Mouse (Mus musculus) kidney, postnatal 0 days (tissue): ENCODE data around the gene Kirrel3. TPM values are rescaled to one million over a fixed set of nuclear protein-coding genes. Genes with fewer than 3 reads are reported as not detected.

Experiments used
- ATAC-seq: fragments of 200-750 bp; cut with Nextera tagmentation; replicated peaks from 2 replicates; pipeline ENCODE4 v1.8.0; 2017; ENCODE audit warnings: low read depth, moderate number of reproducible peaks, moderate TSS enrichment, moderate library complexity; ENCODE audit not compliant: low FRiP score
- DNase-seq: peaks from one replicate; pipeline ENCODE4 v3.0.0-alpha.2; 2016; ENCODE audit warnings: low spot score
- H3K27ac ChIP-seq: fragments of 300-500 bp; sonication (generic); 2 replicates; pipeline ENCODE4 v1.5.1; 2014; ENCODE audit warnings: mild to moderate bottlenecking
- H3K27me3 ChIP-seq: fragments of 300-500 bp; sonication (generic); 2 replicates; pipeline ENCODE4 v1.6.1; 2014; ENCODE audit warnings: low read length, mixed read lengths; ENCODE audit not compliant: insufficient read depth
- H3K36me3 ChIP-seq: fragments of 300-500 bp; sonication (generic); 2 replicates; pipeline ENCODE4 v1.6.1; 2014; ENCODE audit warnings: low read length, mixed read lengths; ENCODE audit not compliant: insufficient read depth
- H3K4me1 ChIP-seq: fragments of 300-500 bp; sonication (generic); replicated peaks from 2 replicates; pipeline ENCODE4 v1.6.1; 2014; ENCODE audit warnings: antibody characterized with exemption, low read length, mixed read lengths; ENCODE audit not compliant: insufficient read depth
- H3K4me2 ChIP-seq: fragments of 300-500 bp; sonication (generic); 2 replicates; pipeline ENCODE4 v1.6.1; 2014; ENCODE audit warnings: mild to moderate bottlenecking, low read length, moderate library complexity, mixed read lengths
- H3K4me3 ChIP-seq: fragments of 300-500 bp; sonication (generic); replicated peaks from 2 replicates; pipeline ENCODE4 v1.5.1; 2014; ENCODE audit warnings: low read depth, low read length
- H3K9ac ChIP-seq: fragments of 300-500 bp; sonication (generic); 2 replicates; pipeline ENCODE4 v1.6.1; 2014; ENCODE audit warnings: low read depth, low read length
- H3K9me3 ChIP-seq: fragments of 300-500 bp; sonication (generic); replicated peaks from 2 replicates; pipeline ENCODE4 v1.6.1; 2016; ENCODE audit warnings: low read length, inconsistent platforms, mixed read lengths
- CTCF ChIP-seq: IDR thresholded peaks from 2 replicates; pipeline ENCODE4 v1.5.1; 2016; ENCODE audit warnings: antibody characterized with exemption, low read depth, mild to moderate bottlenecking, moderate library complexity
- WGBS: fragments of 180-500 bp; shearing (Covaris S2); extraction: QIAGEN DNeasy Blood & Tissue Kit; methylation state at CpG from one replicate; pipeline ENCODE4 v1.1.7; 2014; 5-methylcytosine and 5-hydroxymethylcytosine counted together
- polyA plus RNA-seq: library from polyadenylated mRNA; unstranded; fragments of >200 nt; fragmentation: Nextera tagmentation; extraction: Ambion mirVana; gene quantifications from 2 replicates; pipeline ENCODE4 v1.2.1, GENCODE M21; 2015

Kirrel3 gene
- polyA plus RNA-seq, 1 experiment from 2014 or later: 0.82 TPM

DNA sequence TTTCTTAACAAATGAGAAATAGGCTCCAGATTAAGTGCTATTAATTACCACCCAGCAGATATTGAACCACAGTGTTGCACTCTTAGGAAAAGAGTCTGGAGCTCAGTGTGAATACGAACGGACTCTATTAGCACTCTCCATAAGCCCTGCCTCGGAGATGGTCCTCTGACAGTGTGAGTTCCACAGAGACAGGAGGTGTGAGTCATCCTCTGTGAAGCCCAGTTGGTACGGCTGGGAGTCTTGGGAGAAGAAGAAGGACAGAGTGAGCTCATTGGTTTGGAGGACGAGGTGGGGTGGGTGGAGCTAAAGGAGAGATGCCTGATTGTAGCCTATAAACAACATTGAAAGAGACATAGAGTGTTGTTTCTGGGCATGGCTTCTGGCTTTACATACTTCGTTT lies 247.9 kb downstream of the Kirrel3 start:
- Histone ChIP-seq H3K36me3 (no peaks in the 10 kb centered on the region), H3K27me3 (no peaks in the 10 kb centered on the region), H3K9ac (no peak overlapping the region), H3K4me2 (no peak overlapping the region), H3K27ac (no peak overlapping the region), H3K4me3 (no peak overlapping the region), H3K4me1 (no peaks in the 10 kb centered on the region), H3K9me3 (no peaks in the 10 kb centered on the region)
- ATAC-seq (no peak), DNase-seq (no peak)
- 74% methylated on average over 6 of the region's 6 CpGs for WGBS
- TF ChIP-seq CTCF: no peak

DNA sequence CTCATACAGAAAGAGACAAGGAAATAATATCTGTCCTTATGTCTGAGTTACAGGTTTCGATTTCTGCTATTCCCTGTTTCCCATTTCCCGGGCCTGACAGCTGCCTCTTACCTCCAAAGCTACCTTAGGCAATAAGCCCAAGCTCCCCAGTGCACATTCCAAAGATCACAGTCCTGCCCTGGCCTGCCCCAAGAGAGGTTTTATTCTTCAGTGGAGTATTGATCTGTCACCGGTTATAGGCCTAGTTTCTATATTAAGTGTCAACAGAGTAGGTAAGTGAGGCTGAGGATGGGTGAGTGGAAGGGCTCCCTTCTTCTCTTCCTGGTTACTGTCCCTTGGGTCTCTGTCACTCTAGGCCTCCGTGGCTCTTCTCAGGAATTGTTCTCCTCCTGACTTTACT lies 249.3 kb downstream of the Kirrel3 start:
- no peak overlapping the region for H3K4me3 ChIP-seq
- no peaks in the 10 kb centered on the region for H3K4me1 ChIP-seq
- H3K36me3 ChIP-seq: no peaks in the 10 kb centered on the region
- no peak for TF ChIP-seq CTCF
- no peak overlapping the region for H3K4me2 ChIP-seq
- H3K9ac ChIP-seq: no peak overlapping the region
- ATAC-seq: no peak
- H3K27ac ChIP-seq: no peak overlapping the region
- no peak for DNase-seq
- H3K27me3 ChIP-seq: no peaks in the 10 kb centered on the region
- 73% methylated on average over 4 of the region's 4 CpGs for WGBS
- no peaks in the 10 kb centered on the region for H3K9me3 ChIP-seq

DNA sequence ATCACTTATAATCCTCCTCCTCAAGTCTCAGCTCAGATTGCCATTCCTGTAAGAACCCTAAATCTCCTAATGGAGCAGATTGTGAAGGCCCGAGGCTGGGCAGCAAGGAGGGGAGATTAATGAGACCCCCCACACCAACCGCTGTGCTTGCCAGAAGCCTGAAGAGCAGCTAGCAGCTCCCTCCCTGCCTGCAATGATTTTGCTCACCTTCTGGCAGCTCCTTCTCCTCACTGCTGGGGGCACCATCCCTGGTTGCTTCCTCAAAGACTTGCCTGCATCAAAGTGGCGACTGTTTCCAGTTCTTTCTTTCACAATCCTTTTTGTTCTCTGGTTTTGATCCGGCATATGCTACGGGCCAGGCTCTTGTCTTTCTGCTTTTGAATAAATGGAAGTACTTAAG lies 253.7 kb downstream of the Kirrel3 start:
- H3K4me3 ChIP-seq: no peak overlapping the region
- ATAC-seq: no peak
- 70% methylated on average over 5 of the region's 5 CpGs for WGBS

DNA sequence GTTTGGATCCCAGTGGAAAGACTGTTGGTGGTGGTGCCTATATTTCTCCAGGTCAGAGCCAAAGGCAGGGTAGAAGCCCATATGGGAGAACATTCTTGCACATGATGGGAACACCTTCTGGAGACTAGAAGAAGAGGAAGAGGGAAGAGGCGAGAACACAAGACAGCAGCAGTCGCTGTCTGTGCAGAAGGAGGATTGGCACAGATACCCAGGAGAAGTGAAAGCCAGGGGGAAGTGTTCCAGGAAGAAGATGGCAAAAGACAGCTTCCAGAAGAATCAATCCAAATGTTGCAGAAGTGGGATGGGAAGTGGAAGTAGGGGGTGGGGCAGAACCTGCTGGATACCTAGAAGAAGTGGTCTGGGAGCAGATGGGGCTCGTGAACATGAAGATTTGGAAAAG lies 255.1 kb downstream of the Kirrel3 start:
- no peaks in the 10 kb centered on the region for H3K27me3 ChIP-seq
- 93% methylated on average over 3 of the region's 3 CpGs for WGBS
- H3K27ac ChIP-seq: no peak overlapping the region
- no peaks in the 10 kb centered on the region for H3K9me3 ChIP-seq
- ATAC-seq (no peak), DNase-seq (no peak)
- H3K4me2 ChIP-seq: no peak overlapping the region
- no peak for TF ChIP-seq CTCF
- H3K4me1 ChIP-seq: no peaks in the 10 kb centered on the region
- H3K36me3 ChIP-seq: no peaks in the 10 kb centered on the region
- no peak overlapping the region for H3K4me3 ChIP-seq
- H3K9ac ChIP-seq: no peak overlapping the region

More for the DNA sequence above, 253.7 kb downstream of the Kirrel3 start:
- no peak overlapping the region for H3K9ac ChIP-seq
- no peak overlapping the region for H3K4me2 ChIP-seq
- no peak for DNase-seq
- H3K27ac ChIP-seq: no peak overlapping the region
- no peak for TF ChIP-seq CTCF
- H3K4me1 ChIP-seq: no peaks in the 10 kb centered on the region
- H3K27me3 ChIP-seq: no peaks in the 10 kb centered on the region
- no peaks in the 10 kb centered on the region for H3K36me3 ChIP-seq
- no peaks in the 10 kb centered on the region for H3K9me3 ChIP-seq

DNA sequence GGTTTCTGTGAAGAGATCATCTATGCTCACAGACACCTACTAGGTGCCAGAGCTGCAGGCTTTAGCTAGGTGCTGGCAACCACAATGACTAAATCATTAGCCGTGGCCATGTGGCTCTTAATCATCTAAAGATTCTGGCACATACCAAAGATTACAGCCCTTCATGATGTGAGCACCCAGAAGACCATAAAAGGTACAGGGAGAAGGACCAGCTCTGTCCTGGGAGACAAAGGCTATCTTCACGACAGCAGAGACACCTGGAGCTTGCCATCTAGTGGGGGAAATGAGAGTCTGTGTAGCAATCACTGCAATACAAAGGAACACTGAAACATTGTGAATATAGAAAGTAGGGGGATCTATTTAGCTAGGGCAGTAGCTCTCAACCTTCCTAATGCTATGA lies 262.3 kb downstream of the Kirrel3 start:
- WGBS: 39% methylated on average over 2 of the region's 2 CpGs

DNA sequence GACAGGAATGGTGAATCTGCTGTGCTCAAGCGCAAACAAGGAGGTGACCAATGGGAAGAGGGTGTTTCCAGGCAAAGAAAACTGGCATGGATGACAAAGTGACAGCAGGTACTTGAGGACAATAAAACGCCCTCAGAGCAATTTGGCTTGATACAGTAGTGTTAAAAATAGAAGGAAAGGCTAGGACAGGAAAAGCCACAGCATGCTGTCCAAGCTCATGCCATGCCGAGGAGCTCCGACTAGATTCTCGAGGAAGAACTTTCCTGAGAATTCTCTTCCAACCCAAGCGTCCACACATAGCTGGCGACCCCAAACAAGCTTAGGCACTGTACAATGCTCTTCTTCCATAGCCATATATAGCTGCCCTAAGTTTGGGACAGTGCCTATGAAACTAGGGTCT lies 263.5 kb downstream of the Kirrel3 start:
- no peak overlapping the region for H3K4me2 ChIP-seq
- H3K27me3 ChIP-seq: no peaks in the 10 kb centered on the region
- WGBS: 87% methylated on average over 7 of the region's 7 CpGs
- H3K4me3 ChIP-seq: no peak overlapping the region
- no peaks in the 10 kb centered on the region for H3K36me3 ChIP-seq
- H3K4me1 ChIP-seq: no peaks in the 10 kb centered on the region
- no peak for TF ChIP-seq CTCF
- H3K9me3 ChIP-seq: no peaks in the 10 kb centered on the region
- DNase-seq: no peak
- H3K27ac ChIP-seq: no peak overlapping the region
- no peak overlapping the region for H3K9ac ChIP-seq
- ATAC-seq: no peak

More for the DNA sequence above, 262.3 kb downstream of the Kirrel3 start:
- Histone ChIP-seq H3K27me3 (no peaks in the 10 kb centered on the region), H3K27ac (no peak overlapping the region), H3K9ac (no peak overlapping the region), H3K9me3 (no peaks in the 10 kb centered on the region), H3K36me3 (no peaks in the 10 kb centered on the region), H3K4me3 (no peak overlapping the region), H3K4me1 (no peaks in the 10 kb centered on the region), H3K4me2 (no peak overlapping the region)
- DNase-seq (peak; percentile 26), ATAC-seq (no peak)
- peak; percentile 63 for TF ChIP-seq CTCF

DNA sequence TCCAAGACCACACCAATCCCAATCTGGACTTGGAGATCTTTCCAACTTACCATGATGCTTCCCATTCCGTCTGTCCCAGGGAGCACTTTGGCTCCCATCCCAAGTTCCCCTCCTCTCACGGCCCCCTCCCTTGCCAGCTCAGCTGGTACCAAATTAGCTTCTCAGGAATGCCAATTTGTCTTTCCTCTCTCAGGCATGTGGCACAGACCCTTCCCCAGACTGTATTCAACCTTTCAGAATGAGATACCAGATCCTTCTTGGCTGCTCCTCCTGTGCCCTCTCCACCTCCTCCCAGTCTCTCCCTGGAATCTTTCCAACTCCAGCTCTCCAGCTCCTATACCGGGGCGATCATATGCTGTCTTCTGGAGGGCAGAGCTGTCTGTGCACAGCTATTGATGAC lies 264.2 kb downstream of the Kirrel3 start:
- Histone ChIP-seq H3K36me3 (no peaks in the 10 kb centered on the region), H3K4me1 (no peaks in the 10 kb centered on the region), H3K4me2 (no peak overlapping the region), H3K27me3 (no peaks in the 10 kb centered on the region), H3K9ac (no peak overlapping the region), H3K9me3 (no peaks in the 10 kb centered on the region), H3K27ac (no peak overlapping the region), H3K4me3 (no peak overlapping the region)
- no peak for DNase-seq
- WGBS: 47% methylated on average over 4 of the region's 4 CpGs
- TF ChIP-seq CTCF: no peak
- no peak for ATAC-seq
